Mouse (Mus musculus) cerebellum, adult 2 months (tissue): Measurements from ENCODE around the gene Btbd2. TPM values are rescaled to one million over a fixed set of nuclear protein-coding genes. Genes with fewer than 3 reads are reported as not detected.

Source experiments
- DNase-seq, 2 experiments: peaks; one replicate each; pipeline ENCODE4 v3.0.0; 2021
- H3K27ac ChIP-seq: fragments of 200-500 bp; 2 replicates; pipeline ENCODE4 v1.5.1; 2012; ENCODE audit warnings: low read length, control low read depth, inconsistent platforms; ENCODE audit not compliant: insufficient read depth
- H3K27me3 ChIP-seq: fragments of 200-500 bp; 2 replicates; pipeline ENCODE4 v1.6.1; 2012; ENCODE audit warnings: inconsistent platforms, mild to moderate bottlenecking, low read length, moderate library complexity; ENCODE audit not compliant: control insufficient read depth, insufficient read depth
- H3K4me1 ChIP-seq: fragments of 200-500 bp; 2 replicates; pipeline ENCODE4 v1.6.1; 2011; ENCODE audit warnings: low read length; ENCODE audit not compliant: control insufficient read depth, insufficient read depth
- H3K4me3 ChIP-seq: fragments of 200-500 bp; replicated peaks from 2 replicates; pipeline ENCODE3; 2011; ENCODE audit warnings: mild to moderate bottlenecking, low read depth, low read length, control low read depth; ENCODE audit not compliant: insufficient read depth
- CTCF ChIP-seq: fragments of 200-500 bp; IDR thresholded peaks from 2 replicates; pipeline ENCODE4 v1.5.1; 2011; ENCODE audit warnings: low read depth, mild to moderate bottlenecking, control low read depth, low read length, moderate library complexity, borderline replicate concordance; ENCODE audit not compliant: insufficient read depth
- POLR2A ChIP-seq: fragments of 200-500 bp; IDR thresholded peaks from 2 replicates; pipeline ENCODE4 v1.6.1; 2011; ENCODE audit warnings: low read length, control low read depth, borderline replicate concordance; ENCODE audit not compliant: insufficient read depth
- WGBS: fragments of 180-500 bp; shearing (Covaris S2); methylation state at CpG from one replicate; pipeline ENCODE4 v1.1.7; 2018; 5-methylcytosine and 5-hydroxymethylcytosine counted together
- polyA plus RNA-seq: library from polyadenylated mRNA; depleted of rRNA; stranded (reverse); fragments of >200 nt; gene quantifications from 2 replicates; pipeline ENCODE4 v1.2.3, GENCODE M21; 2012

Gene Btbd2
- polyA plus RNA-seq, 1 experiment, result 108 TPM

GRCm38 (mm10) chr10:80700732-80701131, 43.9 kb upstream of the Btbd2 start:
- Histone ChIP-seq H3K27me3 (no peaks in the 10 kb centered on the region), H3K4me1 (peaks cover 28% of the 10 kb centered on the region), H3K27ac (no peak overlapping the region), H3K4me3 (no peak overlapping the region)
- 49% methylated on average over 4 of the region's 4 CpGs for WGBS
- no peak for DNase-seq
- TF ChIP-seq POLR2A, result no peak
- no peak for TF ChIP-seq CTCF

GRCm38 (mm10) chr10:80700038-80700504, 43.2 kb upstream of the Btbd2 start:
- 86% methylated on average over 7 of the region's 7 CpGs for WGBS
- no peak overlapping the region for H3K27ac ChIP-seq
- DNase-seq, result no peak
- H3K27me3 ChIP-seq, result no peaks in the 10 kb centered on the region
- H3K4me3 ChIP-seq, result no peak overlapping the region
- peaks cover 23% of the 10 kb centered on the region for H3K4me1 ChIP-seq
- TF ChIP-seq POLR2A, result no peak
- no peak for TF ChIP-seq CTCF

GRCm38 (mm10) chr10:80698605-80699004, 41.7 kb upstream of the Btbd2 start:
- Histone ChIP-seq H3K4me1 (peaks cover 11% of the 10 kb centered on the region), H3K27ac (no peak overlapping the region), H3K27me3 (no peaks in the 10 kb centered on the region), H3K4me3 (no peak overlapping the region)
- TF ChIP-seq POLR2A (no peak), CTCF (no peak)
- 86% methylated on average over 9 of the region's 9 CpGs for WGBS
- DNase-seq, result no peak

GRCm38 (mm10) chr10:80697812-80698211, 40.9 kb upstream of the Btbd2 start:
- no peak for DNase-seq
- H3K27me3 ChIP-seq, result no peaks in the 10 kb centered on the region
- TF ChIP-seq POLR2A (no peak), CTCF (no peak)
- no peak overlapping the region for H3K27ac ChIP-seq
- no peak overlapping the region for H3K4me3 ChIP-seq
- 41% methylated on average over 9 of the region's 9 CpGs for WGBS
- peaks cover 11% of the 10 kb centered on the region; the same call in 1 of the 2 replicates for H3K4me1 ChIP-seq

GRCm38 (mm10) chr10:80697393-80697787, 40.5 kb upstream of the Btbd2 start:
- no peak overlapping the region for H3K4me3 ChIP-seq
- no peak overlapping the region for H3K27ac ChIP-seq
- WGBS, result 88% methylated on average over 8 of the region's 8 CpGs
- peaks cover 11% of the 10 kb centered on the region; the same call in 1 of the 2 replicates for H3K4me1 ChIP-seq
- TF ChIP-seq POLR2A (no peak), CTCF (no peak)
- H3K27me3 ChIP-seq, result no peaks in the 10 kb centered on the region
- DNase-seq, result no peak

- WGBS, result 76% methylated on average over 12 of the region's 12 CpGs
Observed at GRCm38 (mm10) chr10:80696502-80697392, 39.9 kb upstream of the Btbd2 start.

GRCm38 (mm10) chr10:80695801-80696501, 39.1 kb upstream of the Btbd2 start:
- H3K4me1 ChIP-seq, result peaks cover 11% of the 10 kb centered on the region; the same call in 1 of the 2 replicates
- WGBS, result 79% methylated on average over 10 of the region's 10 CpGs
- H3K27ac ChIP-seq, result no peak overlapping the region
- no peaks in the 10 kb centered on the region for H3K27me3 ChIP-seq
- no peak overlapping the region for H3K4me3 ChIP-seq
- TF ChIP-seq POLR2A (no peak), CTCF (no peak)
- DNase-seq, result no peak

More at GRCm38 (mm10) chr10:80696502-80697392, 39.9 kb upstream of the Btbd2 start:
- Histone ChIP-seq H3K4me3 (no peak overlapping the region), H3K27ac (no peak overlapping the region), H3K4me1 (peaks cover 11% of the 10 kb centered on the region; the same call in 1 of the 2 replicates), H3K27me3 (no peaks in the 10 kb centered on the region)
- no peak for DNase-seq
- no peak for TF ChIP-seq POLR2A
- no peak for TF ChIP-seq CTCF

- WGBS, result 77% methylated on average over 2 of the region's 2 CpGs
- TF ChIP-seq POLR2A, result no peak
- no peak for TF ChIP-seq CTCF
- Histone ChIP-seq H3K27me3 (no peaks in the 10 kb centered on the region), H3K4me1 (peaks cover 11% of the 10 kb centered on the region; the same call in 1 of the 2 replicates), H3K4me3 (no peak overlapping the region), H3K27ac (no peak overlapping the region)
- DNase-seq, result no peak
Observed at GRCm38 (mm10) chr10:80695186-80695585, 38.3 kb upstream of the Btbd2 start.
